Mouse (Mus musculus) 3134 (cell line): ENCODE results near the gene Gm614.
A peak's percentile ranks its signal among the peaks of the same experiment; 100 is the strongest.

Experiments
- DNase-seq: peaks from one replicate; pipeline ENCODE4 v3.0.0-alpha.2; 2011; ENCODE audit warnings: low spot score; ENCODE audit not compliant: insufficient read length; ENCODE audit errors: extremely low read depth

The Gm614 gene

DNA sequence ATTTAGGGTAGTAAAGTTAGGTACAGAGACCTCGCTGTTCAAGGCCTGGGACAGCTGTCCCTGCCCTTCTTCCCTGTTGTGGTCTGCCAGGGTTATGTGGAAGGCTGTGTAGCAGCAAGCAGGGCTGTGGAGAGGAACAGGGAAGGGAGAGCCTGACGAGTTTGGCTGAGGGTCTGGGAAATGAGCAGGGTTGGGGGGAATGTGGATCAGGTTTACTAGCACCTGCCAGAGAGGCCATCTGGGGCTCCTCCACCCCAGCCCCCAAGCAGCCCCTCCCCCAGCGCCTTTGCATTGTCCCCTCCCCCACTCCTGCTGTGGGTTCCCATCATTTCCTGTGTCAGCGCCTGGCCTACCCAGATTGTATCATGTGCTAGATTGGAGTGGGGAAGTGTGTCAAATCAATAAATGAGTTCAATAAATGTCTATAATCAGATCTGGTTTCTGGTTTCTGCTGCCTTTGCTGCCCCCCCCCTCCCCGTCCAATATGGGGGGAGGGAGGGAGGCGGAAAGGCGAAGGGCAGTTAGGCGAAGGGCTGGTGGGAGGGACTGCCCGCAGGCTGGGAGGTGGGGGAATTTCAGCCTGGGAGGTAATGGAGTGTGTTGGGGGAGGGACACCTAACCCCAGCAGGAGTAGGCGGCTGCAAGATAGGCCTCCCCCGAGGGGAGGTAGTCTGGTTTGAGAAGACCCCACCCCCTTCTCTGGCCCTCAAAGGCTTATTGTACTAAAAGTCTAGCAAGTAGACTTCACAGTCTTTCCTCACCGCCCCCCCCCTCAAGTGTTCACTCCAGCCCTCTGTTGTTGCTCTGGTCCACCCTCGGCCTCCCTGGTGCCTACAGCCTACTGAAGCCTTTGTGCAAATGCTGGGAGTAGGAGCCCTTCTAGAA, 3.1 kb downstream of the Gm614 start:
- no peak for DNase-seq

DNA sequence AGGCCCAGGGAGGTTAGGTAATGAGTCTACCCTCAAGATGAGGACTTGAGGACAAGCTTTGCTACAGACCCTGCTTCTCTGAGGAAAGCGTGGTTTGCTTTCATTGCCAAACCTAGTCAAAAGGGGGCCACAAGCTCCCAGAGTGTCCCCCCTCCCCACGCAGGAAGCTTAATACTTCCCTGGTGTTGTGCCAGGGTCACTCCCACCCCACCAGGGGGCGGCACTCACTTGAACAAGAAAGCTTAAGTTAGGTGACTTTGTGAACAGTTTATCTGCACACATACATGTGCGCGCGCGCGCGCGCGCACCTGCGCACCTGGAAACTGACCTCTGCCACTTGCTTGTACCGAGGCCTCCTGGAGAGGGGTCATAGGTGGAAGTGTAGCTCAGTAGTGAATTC, 7.2 kb downstream of the Gm614 start:
- no peak for DNase-seq

GRCm38 (mm10) chrX:101254740-101255139, 9.1 kb downstream of the Gm614 start:
- DNase-seq, result no peak

DNA sequence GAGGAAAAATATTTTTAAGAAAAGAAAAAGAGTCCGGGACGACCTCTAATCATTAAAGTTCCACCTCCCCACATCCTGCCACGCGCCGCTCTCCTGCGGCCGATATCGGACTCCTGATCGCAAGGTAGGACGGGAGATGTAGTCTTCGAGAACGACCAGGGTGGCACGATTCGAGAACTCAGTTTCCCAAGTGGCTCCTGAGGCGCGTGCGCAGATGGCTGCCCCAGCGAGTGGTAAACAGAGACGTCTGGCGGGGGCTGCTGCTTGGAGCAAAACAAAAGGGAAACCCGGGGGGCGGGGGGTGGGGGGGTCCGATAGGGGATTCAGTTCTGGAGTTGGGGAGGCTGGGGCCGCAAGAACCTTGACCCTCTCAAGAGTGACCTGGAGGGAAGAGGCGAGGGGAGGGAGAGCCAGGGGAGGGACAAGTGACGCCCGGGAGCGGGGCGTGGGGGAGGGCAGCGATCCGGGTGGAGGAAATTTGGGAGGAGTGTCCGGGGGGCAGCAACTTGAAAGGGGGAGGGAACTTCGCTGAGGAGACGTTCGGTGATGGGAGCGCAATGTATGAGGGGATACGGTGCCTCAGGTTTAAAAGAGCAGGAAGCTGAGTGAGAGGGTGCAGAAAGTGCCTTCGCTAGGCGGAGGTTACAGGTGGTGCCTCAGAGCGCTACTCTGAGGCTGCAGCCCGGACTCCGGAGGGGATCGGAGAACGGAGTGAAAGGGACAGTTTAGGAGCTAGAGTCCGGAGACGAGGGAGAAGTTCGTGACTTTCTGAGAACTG, 9.7 kb downstream of the Gm614 start, which contains the start of gene Foxo4:
Foxo4 (plus strand) TSS at position 577 of the 778 bp plus-strand sequence.
- DNase-seq, result peak; percentile 73

DNA sequence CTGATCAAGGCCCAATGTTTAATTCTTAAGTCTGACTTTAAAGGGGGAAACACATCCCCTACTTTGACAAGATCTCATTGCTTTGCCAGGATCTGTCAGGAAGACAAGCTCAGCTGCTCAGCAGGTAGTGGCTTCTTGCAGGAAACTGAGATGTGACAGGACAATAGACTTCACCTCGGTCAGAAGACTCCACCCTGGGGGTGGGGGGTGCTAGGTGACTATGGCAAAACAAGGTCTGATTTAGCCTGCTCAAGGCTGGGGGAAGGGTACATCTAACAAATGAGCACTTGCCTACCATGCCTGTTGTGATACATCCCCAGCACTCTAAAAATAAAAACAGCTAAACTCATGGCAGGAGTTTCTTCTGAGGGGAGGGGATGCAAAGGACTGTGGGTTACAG, 18.8 kb downstream of the Gm614 start:
- DNase-seq, result no peak

GRCm38 (mm10) chrX:101222796-101223162, 41.0 kb downstream of the Gm614 start:
- no peak for DNase-seq

DNA sequence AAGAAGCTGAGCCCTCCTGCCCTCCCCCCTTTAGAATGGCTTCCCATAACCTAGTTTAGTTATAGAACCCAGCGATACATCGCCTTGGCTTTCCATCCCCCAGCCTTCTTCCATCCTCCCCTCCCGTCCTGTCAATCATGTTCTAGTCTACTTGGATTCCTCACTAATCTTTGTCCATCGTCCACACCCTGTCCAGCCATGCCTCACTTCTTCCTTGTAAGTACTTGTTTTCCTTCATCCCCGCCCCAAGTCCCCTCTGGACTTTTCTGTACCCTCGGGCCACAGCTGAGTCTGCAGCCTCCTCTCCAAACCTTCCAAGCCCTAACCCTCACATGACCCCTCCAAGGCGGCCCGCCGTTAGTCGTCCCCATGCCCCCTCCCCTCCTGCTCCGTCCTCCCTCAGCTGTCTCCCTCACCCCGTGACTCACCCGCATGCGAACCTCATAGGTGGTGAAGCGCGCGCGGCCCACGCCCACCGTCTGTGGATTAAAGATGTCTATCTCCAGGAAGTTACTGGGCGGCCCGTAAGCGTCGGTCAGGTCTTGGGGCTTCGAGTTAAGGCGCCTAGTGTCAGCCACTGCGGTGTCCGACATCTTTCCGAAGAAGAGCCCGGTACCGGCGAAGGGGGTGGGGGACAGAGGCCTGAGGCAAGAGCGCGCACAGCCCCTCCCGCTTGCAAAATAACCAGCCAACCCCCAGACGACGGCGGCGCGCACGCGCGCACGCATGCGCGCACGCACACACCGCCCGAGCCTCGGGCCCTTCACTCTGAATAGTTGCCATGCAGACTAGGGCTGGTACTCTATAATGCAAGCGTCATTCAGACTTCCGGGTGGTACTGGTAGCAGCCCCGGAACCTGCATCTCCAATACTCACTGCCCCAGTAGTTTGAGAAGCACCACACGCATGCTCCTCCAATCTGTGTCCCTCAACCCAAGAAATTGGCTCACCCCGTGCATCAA, 41.7 kb downstream of the Gm614 start, which contains the start of gene Snx12:
Snx12 (minus strand) TSS at position 730 of the 962 bp plus-strand sequence.
- peak; percentile 97 for DNase-seq
